Mouse (Mus musculus): ENCODE data around the gene Wdr35.
A peak's percentile ranks its signal among the peaks of the same experiment; 100 is the strongest.
"Not testable (repeated sequence)": the region's sequence is repeated elsewhere in the genome, so short reads cannot be mapped to it uniquely, and the experiment has no call there.

Wdr35 gene

DNA sequence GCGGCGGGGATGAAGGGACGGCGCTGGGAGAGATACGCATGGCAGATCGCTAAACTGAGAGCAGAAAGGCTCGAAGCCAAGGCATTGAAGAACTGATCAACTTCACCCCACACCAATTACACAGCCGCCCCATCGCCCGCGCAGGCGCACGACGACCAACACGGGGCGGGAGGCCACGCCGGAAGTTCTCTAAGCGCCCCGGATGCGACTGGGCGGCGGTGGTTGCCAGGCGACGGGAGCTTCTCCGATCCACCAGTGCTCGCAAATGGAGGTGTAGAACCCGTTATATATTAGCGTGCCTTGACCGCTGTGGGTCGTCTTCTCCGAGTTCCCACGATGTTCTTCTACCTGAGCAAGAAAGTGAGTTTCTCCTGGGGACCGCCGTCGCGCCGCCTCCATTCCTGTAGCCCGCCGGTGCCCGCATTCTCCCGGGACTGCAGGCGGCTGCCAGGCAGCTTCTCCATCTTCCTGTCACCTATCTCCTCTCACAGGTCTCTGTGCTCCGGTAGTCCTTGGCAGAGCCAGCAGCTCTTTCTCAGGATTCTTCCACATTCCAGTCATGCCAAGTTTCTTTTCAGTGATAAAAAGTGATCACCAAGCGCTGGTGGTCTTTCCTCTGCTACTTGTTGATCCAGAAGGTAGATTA lies at the start of gene Wdr35:
Gene Wdr35 (plus strand): TSS at position 73 of the 646 bp plus-strand sequence.
- DNase-seq (ENCODE audit: low read depth in 1 of 2, low spot score in 2 of 2): peak; percentile 52 to 79

DNA sequence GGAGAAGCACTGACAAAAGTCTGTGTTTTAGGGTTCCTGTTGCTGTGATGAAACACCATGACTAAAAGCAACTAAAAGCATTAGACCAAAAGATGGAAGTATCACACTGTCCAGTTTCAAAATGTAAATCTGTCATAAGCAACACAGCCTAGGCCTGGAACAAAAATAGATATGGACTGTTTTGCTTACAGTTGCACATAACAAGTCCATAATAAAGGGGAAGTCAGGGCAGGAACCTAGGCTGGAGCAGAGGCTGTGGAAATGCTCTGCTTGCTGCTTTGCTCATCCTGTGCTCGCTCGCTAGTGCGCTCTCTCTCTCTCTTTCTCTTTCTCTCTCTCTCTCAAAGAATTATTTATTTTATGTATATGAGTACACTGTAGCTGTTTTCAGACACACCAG lies 46.0 kb upstream of the Wdr35 start:
- peak; percentile 27 to 57 for DNase-seq (ENCODE audit: low read depth in 1 of 2, low spot score in 2 of 2)

DNA sequence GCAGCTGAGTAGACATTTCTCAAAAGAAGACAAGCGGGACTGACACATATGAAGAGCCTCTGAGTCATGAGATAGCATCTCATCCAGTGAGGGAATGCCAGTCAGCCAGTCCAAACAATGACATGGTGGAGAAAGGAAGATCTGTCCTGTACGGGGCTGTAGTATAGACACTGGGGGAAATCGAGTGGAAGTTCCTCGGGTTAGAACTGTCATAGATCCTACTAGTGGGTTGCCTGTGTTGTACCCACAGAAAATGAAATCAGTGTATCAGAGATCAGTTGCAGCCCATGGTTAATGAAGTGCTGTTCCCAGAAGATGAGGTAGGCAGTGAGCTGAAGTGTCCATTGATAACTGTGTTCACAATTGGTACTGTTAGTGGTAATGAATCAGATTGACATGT lies 44.9 kb upstream of the Wdr35 start:
- no peak for DNase-seq (ENCODE audit: low read depth in 1 of 2, low spot score in 2 of 2)

DNA sequence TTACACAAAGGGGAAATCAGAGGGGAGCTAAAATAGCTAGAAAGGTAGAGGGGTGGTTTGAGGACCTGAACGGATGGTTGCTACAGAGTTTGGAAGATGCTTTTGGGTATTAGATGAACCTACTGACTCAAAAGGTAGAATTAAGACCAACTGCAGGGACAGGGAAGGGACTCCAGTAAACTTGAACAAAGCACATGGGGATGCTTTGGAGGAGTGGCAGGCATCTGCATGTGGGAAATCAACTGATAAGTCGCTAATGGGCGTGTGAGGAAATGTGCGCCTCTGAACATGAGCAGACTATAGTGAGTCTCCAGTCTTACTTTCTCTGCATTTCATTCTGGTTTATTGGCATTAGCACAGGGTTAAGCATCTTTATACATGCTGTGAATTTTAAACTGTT lies 42.6 kb upstream of the Wdr35 start:
- no peak for DNase-seq (ENCODE audit: low read depth in 1 of 2, low spot score in 2 of 2)

DNA sequence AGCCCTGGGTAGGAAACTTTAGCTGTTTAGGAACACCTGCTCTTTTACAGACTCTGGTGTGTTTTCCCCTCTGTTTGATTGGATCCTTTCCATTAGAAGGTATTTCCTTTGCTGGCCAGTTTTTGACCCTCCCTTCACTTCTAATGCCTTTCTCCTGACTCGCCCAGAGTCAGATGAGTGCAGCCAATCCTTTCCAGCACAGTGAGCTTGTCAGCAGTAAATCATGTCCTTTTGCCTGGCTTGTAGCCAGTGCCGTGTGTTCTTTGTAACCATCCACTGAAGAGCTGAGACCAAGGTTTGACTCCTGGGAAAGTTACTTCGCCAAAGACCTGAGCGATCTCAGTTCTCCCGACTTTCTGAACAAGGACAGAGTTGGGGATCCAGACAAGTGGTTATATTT lies 38.3 kb upstream of the Wdr35 start:
- DNase-seq (ENCODE audit: low read depth in 1 of 2, low spot score in 2 of 2): no peak

DNA sequence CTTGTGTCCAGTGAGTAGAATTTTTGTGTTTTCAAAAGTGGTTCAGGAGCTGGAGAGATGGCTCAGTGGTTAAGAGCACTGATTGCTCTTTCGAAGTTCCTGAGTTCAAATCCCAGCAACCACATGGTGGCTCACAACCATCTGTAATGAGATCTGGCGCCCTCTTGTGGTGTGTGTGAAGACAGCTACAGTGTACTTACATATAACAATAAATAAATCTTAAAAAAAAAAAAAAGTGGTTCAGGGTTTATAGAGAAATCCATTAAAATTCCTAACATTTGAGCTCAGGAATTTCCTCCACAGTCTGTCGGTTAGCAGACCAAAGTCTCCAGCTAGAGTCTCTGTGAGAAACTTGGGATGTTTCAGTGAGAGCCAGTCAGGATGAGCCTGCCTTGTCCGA lies 37.5 kb upstream of the Wdr35 start:
- not testable (repeated sequence) for DNase-seq (ENCODE audit: low read depth in 1 of 2, low spot score in 2 of 2)

DNA sequence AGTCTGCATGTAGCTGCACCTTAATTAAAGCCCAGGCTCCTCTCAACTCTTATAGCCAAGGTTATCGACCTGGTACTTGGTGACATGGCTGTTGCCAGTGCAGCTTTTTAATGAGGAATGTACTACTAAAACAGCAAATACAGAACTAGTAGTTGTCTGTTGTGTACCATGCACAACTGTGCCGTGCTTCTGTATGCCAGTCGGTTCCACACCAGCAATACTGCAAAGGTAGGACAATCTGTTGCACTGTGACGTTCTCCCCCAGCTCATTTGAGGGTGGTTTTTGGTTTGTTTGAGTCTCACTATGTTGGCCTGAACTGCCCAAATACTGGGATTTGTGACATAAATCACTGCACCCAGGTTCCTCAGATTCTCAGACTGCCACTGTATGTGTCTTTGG lies 34.2 kb upstream of the Wdr35 start:
- no peak for DNase-seq (ENCODE audit: low read depth in 1 of 2, low spot score in 2 of 2)

DNA sequence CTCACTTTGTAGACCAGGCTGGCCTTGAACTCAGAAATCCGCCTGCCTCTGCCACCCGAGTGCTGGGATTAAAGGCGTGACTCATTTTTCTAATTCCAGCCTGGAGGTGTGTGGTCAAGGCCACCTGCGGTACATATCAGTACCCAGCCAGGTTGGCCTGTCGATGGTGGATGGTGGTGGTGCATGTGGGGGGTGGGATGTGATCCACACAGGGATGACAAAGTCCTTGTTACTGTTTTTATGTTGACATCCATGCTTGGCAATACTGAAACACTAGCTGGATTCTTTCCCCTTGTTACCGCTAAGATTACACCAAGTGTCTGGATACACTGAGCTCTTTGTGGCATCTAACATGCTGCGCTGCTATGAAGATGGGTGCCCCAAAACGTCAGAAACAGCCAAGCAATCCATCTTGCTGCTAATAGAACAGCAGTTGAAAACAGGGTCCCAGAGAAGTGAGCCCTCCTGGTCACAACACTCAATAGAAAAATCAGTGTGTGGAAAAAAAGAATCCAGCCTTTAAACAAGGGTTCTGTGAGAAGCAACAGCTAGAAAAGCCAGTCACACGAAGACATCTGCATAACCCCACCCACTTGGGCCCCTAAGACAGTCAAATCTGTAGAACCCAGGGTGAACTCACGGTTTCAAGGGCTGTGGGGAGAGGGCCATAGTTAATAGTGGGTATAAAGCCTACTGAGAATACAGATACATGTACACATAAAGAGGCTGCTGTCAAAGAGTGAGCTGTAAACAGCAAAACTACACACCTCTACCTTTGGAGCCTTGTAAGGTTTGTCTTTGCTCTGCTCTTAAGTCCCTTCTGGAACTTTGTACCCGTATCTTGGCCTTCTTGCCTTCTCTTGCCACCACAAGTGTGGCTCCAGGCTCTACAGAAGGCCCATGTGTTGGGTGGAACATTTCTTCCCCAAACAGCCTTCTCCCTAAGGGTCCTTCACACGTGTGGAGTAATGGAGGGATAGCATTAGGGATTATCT lies 33.4 kb upstream of the Wdr35 start:
- no peak for DNase-seq (ENCODE audit: low read depth in 1 of 2, low spot score in 2 of 2)

DNA sequence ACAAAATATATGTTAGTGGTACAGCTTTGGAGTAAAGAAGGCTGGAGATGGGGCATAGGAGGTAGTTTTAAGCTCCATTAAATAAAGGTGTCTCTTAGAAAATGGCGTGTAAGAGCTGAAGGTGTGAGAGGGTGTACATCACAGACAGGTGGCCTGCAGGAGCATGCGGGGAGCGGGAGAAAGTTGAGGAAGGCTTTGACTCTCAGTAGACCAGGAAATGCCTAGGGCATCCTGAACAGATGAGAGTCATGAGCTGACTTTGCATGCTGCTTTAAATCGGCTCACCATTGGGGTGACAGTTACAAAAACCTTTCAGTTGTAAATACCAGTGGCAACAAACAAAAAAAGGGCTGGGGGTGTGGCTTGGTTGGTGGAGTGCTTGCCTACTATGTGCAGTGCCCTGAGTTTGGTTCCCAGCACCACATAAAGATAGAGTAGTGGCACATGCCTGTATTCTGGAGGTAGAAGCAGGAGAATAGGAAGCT lies 32.5 kb upstream of the Wdr35 start:
- no peak for DNase-seq (ENCODE audit: low read depth in 1 of 2, low spot score in 2 of 2)

DNA sequence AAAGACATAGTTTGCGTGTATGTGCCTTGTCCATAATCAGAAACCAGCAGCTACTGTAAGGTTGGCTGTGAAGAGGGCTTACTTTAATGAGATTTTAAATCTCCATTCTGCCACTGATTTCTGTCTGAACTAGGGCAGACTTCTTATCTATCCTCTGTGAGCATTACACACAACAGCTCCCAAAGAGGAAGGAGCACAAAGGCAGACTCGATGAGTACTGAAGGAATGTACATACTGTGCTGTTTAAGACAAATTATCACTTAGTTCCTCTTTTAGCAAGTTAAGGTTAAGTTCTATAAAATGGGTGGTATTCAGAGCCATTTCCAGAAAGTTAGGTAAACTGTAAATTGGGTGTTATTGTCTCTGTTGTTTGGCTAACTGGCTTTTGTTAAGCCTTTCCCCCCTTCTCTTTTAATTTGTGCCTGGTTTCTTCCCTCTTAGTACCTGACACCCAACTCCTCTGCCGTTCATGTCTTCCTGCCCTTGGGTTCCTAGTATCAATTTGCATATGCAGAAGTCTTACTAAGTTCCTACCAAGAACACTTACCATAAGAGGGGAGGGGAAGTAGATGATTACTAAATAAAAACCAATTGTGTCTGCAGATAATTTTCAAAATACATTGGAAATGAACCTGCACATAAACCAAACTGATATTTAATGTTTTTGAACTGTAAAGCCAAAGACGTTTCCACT lies 31.8 kb upstream of the Wdr35 start:
- no peak for DNase-seq (ENCODE audit: low read depth in 1 of 2, low spot score in 2 of 2)

DNA sequence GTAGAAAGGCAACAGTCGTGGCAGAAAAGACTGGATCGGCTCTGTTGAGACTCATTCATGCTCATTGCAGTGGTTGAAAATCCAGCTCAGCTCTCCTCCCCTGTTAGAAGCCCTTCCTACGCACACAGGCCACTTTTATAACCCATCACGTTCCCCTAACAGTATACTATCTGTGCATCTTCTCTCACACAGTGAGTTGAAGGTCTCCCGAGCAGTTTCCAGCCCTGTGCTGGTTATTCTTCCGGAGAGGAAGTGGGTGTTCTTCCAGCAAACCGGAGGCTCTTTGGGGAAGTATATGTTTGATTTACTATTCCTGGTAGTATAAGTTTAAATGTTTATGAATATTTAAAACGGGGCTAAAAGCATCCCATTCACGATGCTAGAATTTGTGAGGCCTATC lies 26.5 kb upstream of the Wdr35 start:
- no peak for DNase-seq (ENCODE audit: low read depth in 1 of 2, low spot score in 2 of 2)

DNA sequence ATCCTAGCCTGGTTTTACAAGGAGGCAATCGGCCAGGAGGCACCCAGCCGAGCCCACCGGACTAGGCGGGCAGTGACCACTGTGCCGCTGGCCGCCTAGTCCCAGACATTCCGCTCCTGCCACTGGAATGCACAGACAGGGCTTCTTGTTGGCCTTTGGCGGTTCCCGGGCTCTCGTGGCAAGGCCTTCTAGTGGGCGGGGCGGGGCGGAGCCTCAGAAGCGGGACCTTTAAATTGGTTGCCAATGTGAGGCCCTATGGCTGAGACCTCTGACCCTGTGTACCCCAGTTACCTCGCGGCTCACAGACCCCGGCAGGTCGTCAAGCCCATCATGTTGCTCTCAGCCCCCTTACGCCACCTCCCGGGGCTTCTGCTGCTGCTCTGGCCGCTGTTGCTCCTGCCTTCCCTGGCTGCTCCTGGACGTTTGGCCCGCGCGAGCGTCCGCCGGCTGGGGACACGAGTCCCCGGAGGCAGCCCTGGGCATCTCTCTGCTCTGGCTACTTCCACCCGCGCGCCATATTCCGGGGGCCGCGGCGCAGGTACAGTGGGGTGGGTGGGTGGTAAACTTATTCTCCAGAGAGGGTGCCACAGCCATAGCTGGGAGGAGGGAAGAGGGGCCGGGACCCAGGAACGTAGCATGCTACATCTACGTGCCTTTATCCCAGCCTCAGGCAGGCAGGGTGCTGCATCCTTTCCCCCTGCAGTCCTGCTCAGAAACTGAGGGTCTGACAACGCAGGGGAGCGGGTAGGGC lies 25.8 kb upstream of the Wdr35 start, which contains the start of gene Matn3:
Gene Matn3 (plus strand): TSS at position 216 of the 751 bp plus-strand sequence.
- DNase-seq (ENCODE audit: low read depth in 1 of 2, low spot score in 2 of 2): peak in 1 of 2 experiments; percentile 41

DNA sequence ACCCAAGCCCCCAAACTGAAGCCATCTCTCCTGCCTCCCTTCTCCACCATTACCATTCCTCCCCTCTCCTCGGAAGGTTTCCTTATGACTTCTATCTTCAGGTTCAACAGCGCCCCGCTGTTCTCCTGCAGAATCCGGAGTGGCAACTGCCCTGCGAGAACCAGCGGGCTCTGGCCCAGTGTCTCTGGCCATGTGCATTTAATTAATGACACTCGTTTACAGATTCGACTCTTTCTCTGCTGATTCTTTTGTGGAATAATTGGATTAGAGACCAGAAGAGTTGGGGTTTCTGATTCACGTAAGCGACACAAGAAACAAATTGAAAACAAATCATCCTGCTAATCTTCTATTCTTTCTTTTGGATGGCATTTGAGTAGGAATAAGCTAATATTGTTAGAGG lies 20.6 kb upstream of the Wdr35 start:
- DNase-seq (ENCODE audit: low read depth in 1 of 2, low spot score in 2 of 2): no peak

DNA sequence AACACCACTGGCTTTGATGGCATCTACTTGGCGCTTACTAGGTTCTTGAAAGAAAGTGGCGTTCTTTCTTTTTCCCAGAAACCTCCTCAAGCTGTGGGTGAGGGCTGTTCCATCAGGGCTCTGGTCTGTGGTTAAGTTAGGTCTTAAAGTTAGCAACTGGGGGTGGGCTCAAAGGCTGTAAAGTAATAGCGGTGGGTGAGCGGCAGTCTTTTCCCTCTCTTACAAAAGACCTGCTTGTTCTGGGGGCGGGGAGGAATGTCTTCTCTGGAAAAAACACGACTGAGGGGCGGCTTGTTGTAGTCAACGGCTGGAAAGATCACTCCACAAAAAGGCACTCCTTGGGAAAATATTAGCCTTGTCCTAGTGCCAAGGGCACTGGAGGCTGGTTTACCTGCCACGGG lies 19.5 kb upstream of the Wdr35 start:
- DNase-seq (ENCODE audit: low read depth in 1 of 2, low spot score in 2 of 2): no peak

DNA sequence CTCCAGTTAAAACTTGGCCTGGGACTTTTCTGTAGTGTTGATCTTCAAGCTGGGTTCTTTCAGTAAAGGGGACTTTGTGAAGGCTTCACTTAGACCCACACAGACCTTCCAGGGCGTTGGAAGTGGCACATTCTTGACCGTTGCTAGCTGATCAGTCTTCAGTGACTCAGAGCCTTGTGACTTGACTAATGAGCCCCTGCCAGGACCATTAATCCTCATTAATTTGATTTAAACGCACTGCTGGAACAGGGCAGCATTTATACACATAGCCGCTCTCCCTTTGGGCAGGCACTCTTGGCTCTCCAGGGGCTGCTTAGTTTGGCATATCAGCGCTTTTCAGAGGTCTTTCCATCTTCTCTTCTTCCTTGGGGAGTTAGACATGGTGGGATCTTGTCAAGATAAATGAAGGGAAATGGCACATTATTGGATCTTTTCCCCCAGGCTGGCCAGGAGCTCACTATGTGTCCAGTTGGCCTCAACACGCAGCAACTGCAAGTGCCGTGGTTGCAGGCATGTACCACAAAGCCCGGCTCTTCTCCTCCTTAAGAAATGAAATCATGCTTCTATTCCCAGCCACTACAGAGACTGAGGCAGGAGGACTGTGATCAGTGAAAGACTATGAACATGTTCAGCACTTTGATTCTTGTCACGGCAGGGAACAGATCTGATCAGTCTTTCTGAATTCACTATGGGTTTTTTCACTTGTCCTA lies 11.9 kb upstream of the Wdr35 start:
- no peak for DNase-seq (ENCODE audit: low read depth in 1 of 2, low spot score in 2 of 2)

DNA sequence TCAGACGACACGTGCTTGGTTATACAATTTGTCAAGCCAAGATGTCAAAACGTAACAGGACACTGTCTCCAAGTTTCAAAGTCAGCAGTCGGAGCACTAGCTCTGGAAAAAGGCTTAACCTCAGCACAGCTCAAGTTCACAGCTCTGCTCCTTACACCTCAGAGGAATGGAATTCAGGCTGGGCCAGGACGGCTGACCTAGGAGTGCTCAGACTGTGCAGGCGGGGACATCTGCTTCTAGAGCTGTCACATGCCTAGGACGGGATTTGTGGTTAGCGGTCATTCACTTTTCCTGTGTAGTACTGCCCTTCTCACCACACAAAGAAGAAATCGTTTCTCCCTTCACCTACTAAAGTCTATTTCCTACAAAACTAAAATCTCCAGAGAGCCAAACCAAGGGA lies 3.9 kb upstream of the Wdr35 start:
- no peak for DNase-seq (ENCODE audit: low read depth in 1 of 2, low spot score in 2 of 2)

DNA sequence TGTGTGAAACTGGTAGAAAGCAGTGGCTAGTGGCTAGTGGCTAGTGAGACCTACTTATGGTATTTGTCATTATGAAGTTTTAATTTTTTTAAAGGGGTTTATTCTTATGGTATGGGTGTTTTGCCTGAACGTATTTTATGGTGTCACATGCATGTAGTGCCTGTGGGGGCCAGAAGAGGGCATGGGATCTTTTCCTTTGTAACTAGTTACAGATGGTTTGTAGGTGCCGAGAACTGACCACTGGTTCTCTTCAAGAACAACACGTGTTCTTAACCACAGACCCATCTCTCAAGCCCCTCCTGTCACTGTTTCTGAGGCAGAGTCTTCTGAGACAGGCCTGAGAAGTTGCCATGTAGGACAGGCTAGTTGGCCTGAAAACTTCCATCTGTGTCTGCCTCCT lies 1.4 kb downstream of the Wdr35 start:
- DNase-seq (ENCODE audit: low read depth in 1 of 2, low spot score in 2 of 2): no peak

DNA sequence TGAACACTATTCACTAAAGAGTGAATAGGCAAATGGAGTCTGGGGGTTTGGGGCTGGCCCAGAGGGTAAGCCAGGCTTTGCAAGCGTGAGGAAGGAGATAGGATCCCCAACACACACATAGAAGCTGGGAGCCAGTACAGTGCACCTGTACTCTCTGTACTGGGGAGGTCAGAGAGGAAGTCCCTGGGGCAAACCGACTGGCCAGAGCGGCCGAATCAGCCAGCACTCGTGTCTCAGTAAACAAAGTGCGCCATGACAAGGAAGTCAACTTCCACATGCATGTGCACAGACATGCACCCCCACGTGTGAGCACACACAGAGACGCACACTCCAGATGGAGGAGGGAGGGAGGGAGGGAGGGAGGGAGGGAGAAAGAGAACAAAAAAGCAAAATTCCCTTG lies 19.5 kb downstream of the Wdr35 start:
- no peak for DNase-seq (ENCODE audit: low read depth in 1 of 2, low spot score in 2 of 2)

DNA sequence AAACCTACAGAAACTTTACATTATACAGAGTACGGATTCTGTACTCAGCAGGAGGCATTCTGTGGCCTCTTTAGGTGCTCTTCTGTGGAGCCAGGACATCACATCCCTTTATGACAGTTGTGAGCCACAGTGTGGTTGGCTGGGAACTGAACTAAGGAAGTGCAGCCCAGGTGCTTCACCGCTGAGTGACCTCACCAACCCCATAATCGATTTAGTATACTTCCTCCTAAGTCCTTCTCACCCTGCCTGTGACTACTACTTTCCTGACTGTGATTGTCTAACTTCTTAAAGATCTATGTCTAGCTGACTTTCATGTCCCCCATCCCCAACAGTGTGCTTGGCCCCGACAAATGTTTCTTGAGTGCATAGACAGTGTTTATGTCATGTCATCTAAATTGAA lies 24.6 kb downstream of the Wdr35 start:
- no peak for DNase-seq (ENCODE audit: low read depth in 1 of 2, low spot score in 2 of 2)

DNA sequence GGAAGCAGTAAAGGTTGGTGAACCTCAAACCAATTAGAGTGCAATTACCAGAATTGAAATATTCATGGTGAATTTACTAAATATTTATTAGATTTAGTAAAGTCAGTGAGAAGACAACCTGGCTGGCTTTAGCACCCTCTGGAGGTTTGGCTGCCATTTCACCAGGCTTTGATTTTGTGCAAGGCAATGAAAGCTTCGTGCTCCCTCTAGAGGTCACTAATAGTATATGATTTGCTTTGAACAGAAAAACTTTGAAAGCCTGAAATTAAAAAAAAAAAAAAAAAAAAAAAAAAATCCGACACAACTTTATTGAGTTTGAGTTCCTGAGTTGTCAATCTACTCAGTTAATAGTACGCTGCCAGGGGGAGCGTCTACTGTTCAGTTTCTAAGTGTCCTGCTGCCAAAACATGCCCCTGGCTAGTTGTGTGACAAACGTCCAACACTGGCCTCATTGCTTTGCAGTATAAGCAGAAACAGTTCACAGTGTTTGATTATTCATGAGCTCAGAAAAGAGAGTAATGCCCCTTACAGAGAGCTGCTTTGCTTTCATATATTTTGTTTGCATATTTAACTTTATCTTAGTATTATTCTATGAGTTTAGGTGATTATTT lies 28.5 kb downstream of the Wdr35 start:
- DNase-seq (ENCODE audit: low read depth in 1 of 2, low spot score in 2 of 2): peak in 1 of 2 experiments; percentile 9
